Mouse (Mus musculus) CH12.LX (cell line): ENCODE measurements around the gene Ghrhr. TPM values are rescaled to one million over a fixed set of nuclear protein-coding genes. Genes with fewer than 3 reads are reported as not detected.

ENCODE experiments used
- DNase-seq: peaks from one replicate; pipeline ENCODE4 v3.0.0-alpha.2; 2013; ENCODE audit errors: extremely low read depth
- H3K27ac ChIP-seq: 2 replicates; pipeline ENCODE4 v1.5.1; 2012; ENCODE audit warnings: low read depth, mild to moderate bottlenecking, control low read depth, moderate library complexity; ENCODE audit not compliant: insufficient read depth
- H3K27me3 ChIP-seq: replicated peaks from 2 replicates; pipeline ENCODE3; 2012; ENCODE audit warnings: inconsistent platforms
- H3K36me3 ChIP-seq, 2 experiments: replicated peaks in 1 of 2; 2 replicates each; pipeline versions ENCODE3 to v1.6.1; 2012; ENCODE audit warnings: inconsistent platforms in 1 of 2, low read length in 1 of 2, mild to moderate bottlenecking in 1 of 2, mixed read lengths in 1 of 2, moderate library complexity in 1 of 2; ENCODE audit not compliant: control insufficient read depth in 1 of 2, insufficient read depth in 1 of 2
- H3K4me1 ChIP-seq, 2 experiments: 2 replicates each; pipeline ENCODE4 v1.6.1; 2012; ENCODE audit warnings: inconsistent platforms in 1 of 2, moderate library complexity in 1 of 2; ENCODE audit not compliant: insufficient read depth in 2 of 2, control insufficient read depth in 1 of 2
- H3K4me2 ChIP-seq: 2 replicates; pipeline ENCODE4 v1.6.1; 2012; ENCODE audit warnings: low read depth, mild to moderate bottlenecking, control low read depth; ENCODE audit not compliant: poor library complexity, insufficient read depth, severe bottlenecking
- H3K4me3 ChIP-seq, 3 experiments: fragments of 150-350 bp in 1 of 3; sonication (generic) in 1 of 3; replicated peaks in 1 of 3; 2 replicates each; pipeline versions ENCODE3 to v1.5.1; 2011 to 2012; ENCODE audit warnings: low read depth in 2 of 3, low read length in 2 of 3, mild to moderate bottlenecking in 2 of 3, moderate library complexity in 2 of 3, control low read depth in 1 of 3, improper control_type of control experiment in 1 of 3, inconsistent platforms in 1 of 3, mixed read lengths in 1 of 3; ENCODE audit not compliant: poor library complexity in 1 of 3
- H3K79me2 ChIP-seq: replicated peaks from 2 replicates; pipeline ENCODE4 v1.6.1; 2012; ENCODE audit warnings: mild to moderate bottlenecking, moderate library complexity; ENCODE audit not compliant: control insufficient read depth, poor library complexity, insufficient read depth, severe bottlenecking; ENCODE audit errors: extremely low read depth
- H3K9ac ChIP-seq: 2 replicates; pipeline ENCODE4 v1.6.1; 2012; ENCODE audit warnings: low read depth, mild to moderate bottlenecking, control low read depth, moderate library complexity; ENCODE audit not compliant: insufficient read depth
- H3K9me3 ChIP-seq: replicated peaks from 2 replicates; pipeline ENCODE3; 2012; ENCODE audit warnings: low read length, inconsistent platforms, mixed read lengths
- BHLHE40 ChIP-seq: IDR thresholded peaks from 2 replicates; pipeline ENCODE4 v1.6.1; 2011; ENCODE audit warnings: mild to moderate bottlenecking, low read depth, low read length, improper control_type of control experiment
- CTCF ChIP-seq, 2 experiments: IDR thresholded peaks in 1 of 2; conservative IDR thresholded peaks in 1 of 2; 2 replicates each; pipeline ENCODE4 v1.5.1; 2011 to 2012; ENCODE audit warnings: low read depth in 2 of 2, low read length in 2 of 2, improper control_type of control experiment in 1 of 2, inconsistent platforms in 1 of 2, mild to moderate bottlenecking in 1 of 2, moderate library complexity in 1 of 2
- E2F4 ChIP-seq: IDR thresholded peaks from 2 replicates; pipeline ENCODE4 v1.6.1; 2011; ENCODE audit warnings: low read depth, low read length, improper control_type of control experiment; ENCODE audit not compliant: insufficient replicate concordance
- ELF1 ChIP-seq: IDR thresholded peaks from 2 replicates; pipeline ENCODE4 v1.6.1; 2014; ENCODE audit warnings: low read depth, mild to moderate bottlenecking, inconsistent platforms, low read length, improper control_type of control experiment
- EP300 ChIP-seq: IDR thresholded peaks from 2 replicates; pipeline ENCODE4 v1.6.1; 2011; ENCODE audit warnings: low read length, improper control_type of control experiment
- ETS1 ChIP-seq: conservative IDR thresholded peaks from 2 replicates; pipeline ENCODE4 v1.6.1; 2012; ENCODE audit warnings: low read depth, mild to moderate bottlenecking, inconsistent platforms, low read length, improper control_type of control experiment, moderate library complexity
- HCFC1 ChIP-seq: IDR thresholded peaks from 2 replicates; pipeline ENCODE4 v1.6.1; 2012; ENCODE audit warnings: low read depth, mild to moderate bottlenecking, inconsistent platforms, low read length, improper control_type of control experiment
- IRF4 ChIP-seq: IDR thresholded peaks from 2 replicates; pipeline ENCODE4 v1.6.1; 2014; ENCODE audit warnings: low read depth, mild to moderate bottlenecking, inconsistent platforms, low read length, improper control_type of control experiment
- JUND ChIP-seq: conservative IDR thresholded peaks from 2 replicates; pipeline ENCODE4 v1.6.1; 2011; ENCODE audit warnings: low read depth, low read length, improper control_type of control experiment
- MAFK ChIP-seq: IDR thresholded peaks from 2 replicates; pipeline ENCODE4 v1.6.1; 2011; ENCODE audit warnings: low read length, improper control_type of control experiment; ENCODE audit not compliant: insufficient replicate concordance
- MAZ ChIP-seq: IDR thresholded peaks from 2 replicates; pipeline ENCODE4 v1.6.1; 2012; ENCODE audit warnings: low read depth, mild to moderate bottlenecking, inconsistent platforms, low read length, improper control_type of control experiment, moderate library complexity
- MEF2A ChIP-seq: IDR thresholded peaks from 2 replicates; pipeline ENCODE4 v1.6.1; 2014; ENCODE audit warnings: low read depth, mild to moderate bottlenecking, inconsistent platforms, low read length, improper control_type of control experiment, borderline replicate concordance
- MXI1 ChIP-seq: IDR thresholded peaks from 2 replicates; pipeline ENCODE4 v1.6.1; 2011; ENCODE audit warnings: mild to moderate bottlenecking, low read depth, low read length, improper control_type of control experiment
- PAX5 ChIP-seq: IDR thresholded peaks from 2 replicates; pipeline ENCODE4 v1.6.1; 2012; ENCODE audit warnings: low read length, inconsistent platforms, mixed read lengths
- POLR2A ChIP-seq: IDR thresholded peaks from 2 replicates; pipeline ENCODE4 v1.6.1; 2011; ENCODE audit warnings: low read depth, mild to moderate bottlenecking, improper control_type of control experiment, low read length
- POLR2AphosphoS2 ChIP-seq: IDR thresholded peaks from 2 replicates; pipeline ENCODE4 v1.6.1; 2011; ENCODE audit warnings: low read depth, low read length, improper control_type of control experiment
- RCOR1 ChIP-seq: conservative IDR thresholded peaks from 2 replicates; pipeline ENCODE4 v1.6.1; 2012; ENCODE audit warnings: low read depth, mild to moderate bottlenecking, inconsistent platforms, low read length, improper control_type of control experiment
- SMC3 ChIP-seq: IDR thresholded peaks from 2 replicates; pipeline ENCODE4 v1.6.1; 2011; ENCODE audit warnings: low read depth, low read length, improper control_type of control experiment
- TBP ChIP-seq: conservative IDR thresholded peaks from 2 replicates; pipeline ENCODE4 v1.6.1; 2011; ENCODE audit warnings: low read depth, low read length, improper control_type of control experiment
- TCF12 ChIP-seq: IDR thresholded peaks from 2 replicates; pipeline ENCODE4 v1.6.1; 2014; ENCODE audit warnings: low read depth, mild to moderate bottlenecking, inconsistent platforms, low read length, improper control_type of control experiment
- UBTF ChIP-seq: IDR thresholded peaks from 2 replicates; pipeline ENCODE4 v1.6.1; 2012; ENCODE audit warnings: low read depth, mild to moderate bottlenecking, inconsistent platforms, low read length, improper control_type of control experiment, moderate library complexity
- USF1 ChIP-seq: IDR thresholded peaks from 2 replicates; pipeline ENCODE4 v1.6.1; 2014; ENCODE audit warnings: low read depth, mild to moderate bottlenecking, inconsistent platforms, low read length, improper control_type of control experiment
- USF2 ChIP-seq: conservative IDR thresholded peaks from 2 replicates; pipeline ENCODE4 v1.6.1; 2011; ENCODE audit warnings: low read depth, low read length, improper control_type of control experiment
- ZKSCAN1 ChIP-seq: IDR thresholded peaks from 2 replicates; pipeline ENCODE4 v1.6.1; 2012; ENCODE audit warnings: low read depth, inconsistent platforms, low read length, improper control_type of control experiment, borderline replicate concordance
- ZMIZ1 ChIP-seq: IDR thresholded peaks from 2 replicates; pipeline ENCODE4 v1.6.1; 2012; ENCODE audit warnings: low read depth, mild to moderate bottlenecking, inconsistent platforms, low read length, improper control_type of control experiment
- ZNF384 ChIP-seq: IDR thresholded peaks from 2 replicates; pipeline ENCODE4 v1.6.1; 2012; ENCODE audit warnings: low read depth, low read length, improper control_type of control experiment, inconsistent platforms
- dilution Hi-C: fragments of 300-500 bp; cut with MboI; formaldehyde crosslinking; loops from 2 replicates; pipeline ENCODE4 v1.14.3; 2020; ENCODE audit warnings: low sequenced_read_pairs; ENCODE audit not compliant: extremely low pct_unique_long_range_greater_than_20kb, extremely low pct_ligation_motif_present
- in situ Hi-C: fragments of 300-500 bp; cut with MboI; formaldehyde crosslinking; loops from 3 replicates; pipeline ENCODE4 v1.14.3; 2019; ENCODE audit warnings: low sequenced_read_pairs, low pct_ligation_motif_present, low pct_unique_long_range_greater_than_20kb, mixed read lengths
- polyA plus RNA-seq: library from polyadenylated mRNA; unstranded; fragments of >175 nt; gene quantifications from 2 replicates; pipeline ENCODE4 v1.2.1, GENCODE M21; 2012; ENCODE audit warnings: low read depth; ENCODE audit not compliant: insufficient read length
- total RNA-seq, 2 experiments: library from RNA; depleted of rRNA; stranded (reverse); fragments of 300-350 nt in 1 of 2; fragments of >200 nt in 1 of 2; gene quantifications; 2 replicates each; pipeline ENCODE4 v1.2.3; 2012 to 2014

The Ghrhr gene
- total and polyA plus RNA-seq, 3 experiments, result not detected

GRCm38 (mm10) chr6:55362663-55363062 lies 13.4 kb upstream of the Ghrhr start:
- Histone ChIP-seq H3K4me1 (no peaks in the 10 kb centered on the region), H3K27me3 (peaks cover 51% of the 10 kb centered on the region), H3K9me3 (no peaks in the 10 kb centered on the region), H3K9ac (no peak overlapping the region), H3K27ac (no peak overlapping the region), H3K79me2 (no peaks in the 10 kb centered on the region), H3K4me3 (no peak overlapping the region), H3K36me3 (no peaks in the 10 kb centered on the region), H3K4me2 (no peak overlapping the region)
- DNase-seq, result no peak
- dilution Hi-C loops, result no loop called here
- no peak for TF ChIP-seq BHLHE40
- TF ChIP-seq ZMIZ1, result no peak
- TF ChIP-seq MAFK, result no peak
- TF ChIP-seq ETS1, result no peak
- TF ChIP-seq ELF1, result no peak
- no peak for TF ChIP-seq USF2
- TF ChIP-seq POLR2AphosphoS2, result no peak
- TF ChIP-seq ZKSCAN1, result no peak
- no peak for TF ChIP-seq SMC3
- no peak for TF ChIP-seq CTCF (conservative IDR thresholded peaks at IDR 0.05 in 1 of 2, IDR thresholded peaks at IDR 0.05 in 1 of 2; ENCODE audit: low read depth in 2 of 2, low read length in 2 of 2)
- no peak for TF ChIP-seq MAZ
- TF ChIP-seq RCOR1, result no peak
- no peak for TF ChIP-seq MEF2A
- TF ChIP-seq MXI1, result no peak
- TF ChIP-seq E2F4, result no peak
- TF ChIP-seq TCF12, result no peak
- no peak for TF ChIP-seq POLR2A
- no peak for TF ChIP-seq EP300
- in situ Hi-C loops, result no loop called here

GRCm38 (mm10) chr6:55367126-55367525 lies 9.0 kb upstream of the Ghrhr start:
- Histone ChIP-seq H3K27me3 (peaks cover 56% of the 10 kb centered on the region), H3K9ac (no peak overlapping the region), H3K79me2 (no peaks in the 10 kb centered on the region), H3K36me3 (no peaks in the 10 kb centered on the region), H3K9me3 (peaks cover 12% of the 10 kb centered on the region), H3K27ac (no peak overlapping the region), H3K4me3 (no peak overlapping the region), H3K4me2 (no peak overlapping the region), H3K4me1 (no peaks in the 10 kb centered on the region)
- in situ Hi-C loops (no loop called here), dilution Hi-C loops (no loop called here)
- DNase-seq, result no peak
- TF ChIP-seq MXI1, result no peak
- TF ChIP-seq MAFK, result no peak
- TF ChIP-seq ZMIZ1, result no peak
- no peak for TF ChIP-seq TCF12
- TF ChIP-seq PAX5, result no peak
- no peak for TF ChIP-seq CTCF (conservative IDR thresholded peaks at IDR 0.05 in 1 of 2, IDR thresholded peaks at IDR 0.05 in 1 of 2; ENCODE audit: low read depth in 2 of 2, low read length in 2 of 2)
- TF ChIP-seq ETS1, result no peak
- TF ChIP-seq HCFC1, result no peak
- TF ChIP-seq ZNF384, result no peak
- TF ChIP-seq MAZ, result no peak
- no peak for TF ChIP-seq RCOR1
- no peak for TF ChIP-seq TBP
- TF ChIP-seq IRF4, result no peak
- TF ChIP-seq UBTF, result no peak
- TF ChIP-seq JUND, result no peak
- no peak for TF ChIP-seq USF2
- TF ChIP-seq POLR2A, result no peak
- no peak for TF ChIP-seq USF1
- TF ChIP-seq EP300, result no peak
- no peak for TF ChIP-seq BHLHE40
